In genomic region chr8:69547208-69547607, GRCm38 (mm10) we compare ENCODE assay signal across 19 mouse cellular contexts. TPM values are rescaled to one million over a fixed set of nuclear protein-coding genes. Genes with fewer than 3 reads are reported as not detected.
DNase-seq lines count a peak whose midpoint lies in the region; TF ChIP-seq lines count a peak whose summit lies in the region.
"Not testable (repeated sequence)": the region's sequence is repeated elsewhere in the genome, so short reads cannot be mapped to it uniquely, and the experiment has no call there.
"Had no signal": no experiment of that assay in that cellular context is flagged by ENCODE, and none has a peak within 500 bp of the region (broad histone marks: within the 10 kb centered on the region; RNA-seq: fewer than 3 reads in every experiment).

No protein-coding gene starts in this region.

- not testable (repeated sequence) for H3K36me3 ChIP-seq in ES-Bruce4 (ENCODE audit: control insufficient read depth, insufficient read depth, low read length, poor library complexity, severe bottlenecking); embryonic facial prominence, embryonic 10.5 days (replicated peaks); splenic B cell, adult 2 months (ENCODE audit: control insufficient read depth, insufficient read depth, low read length, poor library complexity, severe bottlenecking)

- not testable (repeated sequence) for H3K4me3 ChIP-seq in ES-Bruce4 (ENCODE audit: low read depth, low read length); bone marrow macrophage, adult 2 months (ENCODE audit: insufficient read depth, low read length); embryonic facial prominence, embryonic 10.5 days; layer of hippocampus, adult 2 months

- H3K9ac ChIP-seq in ES-Bruce4 (ENCODE audit: low read depth, poor library complexity, severe bottlenecking), result not testable (repeated sequence)

- TF ChIP-seq EP300 in ES-Bruce4 (IDR thresholded peaks at IDR 0.05; ENCODE audit: insufficient read depth, low read depth, low read length), result not testable (repeated sequence)

- WGBS in embryonic facial prominence, embryonic 10.5 days, result 67% methylated on average over 7 of the region's 7 CpGs

- not testable (repeated sequence) for TF ChIP-seq POLR2A in ES-Bruce4 (IDR thresholded peaks at IDR 0.05; ENCODE audit: insufficient read depth, low read length); bone marrow macrophage, adult 2 months (IDR thresholded peaks at IDR 0.05; ENCODE audit: borderline replicate concordance, low read depth, low read length)

- not testable (repeated sequence) for H3K27me3 ChIP-seq in ES-Bruce4 (ENCODE audit: control insufficient read depth, insufficient read depth, low read length, poor library complexity, severe bottlenecking); embryonic facial prominence, embryonic 10.5 days (replicated peaks; ENCODE audit: low read depth, poor library complexity, severe bottlenecking); splenic B cell, adult 2 months (ENCODE audit: control insufficient read depth, insufficient read depth, low read length, poor library complexity, severe bottlenecking)

- not testable (repeated sequence) for H3K4me1 ChIP-seq in ES-Bruce4 (ENCODE audit: control insufficient read depth, insufficient read depth, low read length); bone marrow macrophage, adult 2 months (ENCODE audit: control insufficient read depth, insufficient read depth, low read length); embryonic facial prominence, embryonic 10.5 days

- peak; percentile 67 for TF ChIP-seq CTCF in ES-Bruce4 (IDR thresholded peaks at IDR 0.05; ENCODE audit: low read depth, low read length)
- 0 out of 2 replicates have a peak, but pooled peaks have one; percentile 32 for TF ChIP-seq CTCF in bone marrow macrophage, adult 2 months (IDR thresholded peaks at IDR 0.05; ENCODE audit: low read depth, low read length)
- peak; percentile 58 for TF ChIP-seq CTCF in layer of hippocampus, adult 2 months (conservative IDR thresholded peaks at IDR 0.05)

- H3K27ac ChIP-seq in ES-Bruce4 (ENCODE audit: insufficient read depth, low read length); bone marrow macrophage, adult 2 months (ENCODE audit: insufficient read depth, low read depth, low read length); embryonic facial prominence, embryonic 10.5 days (replicated peaks); layer of hippocampus, adult 2 months: not testable (repeated sequence)

- not testable (repeated sequence) for H3K9me3 ChIP-seq in ES-Bruce4 (replicated peaks; ENCODE audit: control insufficient read depth, insufficient read depth, low read length, poor library complexity, severe bottlenecking); embryonic facial prominence, embryonic 10.5 days

- DNase-seq in embryonic facial prominence, embryonic 10.5 days (ENCODE audit: low spot score), result peak; percentile 9
- DNase-seq in heart, postnatal 4 days, result peak; percentile 15
- DNase-seq in layer of hippocampus, adult 2 months (ENCODE audit: low spot score in 2 of 2), result not testable (repeated sequence)
- peak; percentile 49 for DNase-seq in lung, postnatal 10 days
- DNase-seq in splenic B cell, adult 2 months (ENCODE audit: low read depth, low spot score), result peak; percentile 23

RNA-seq across cellular contexts. Expression of gene Gm7697, which starts 24.4 kb away (rescaled TPM):
- not detected in 2 replicates for polyA plus RNA-seq in ES-Bruce4 (2011; ENCODE audit: insufficient read depth, insufficient read length, low read depth, missing spikeins)
- polyA plus RNA-seq in bone marrow macrophage, adult 2 months (2012; ENCODE audit: insufficient read depth, insufficient read length, missing spikeins), result not detected in 2 replicates
- not detected in 2 replicates for polyA plus RNA-seq in embryonic facial prominence, embryonic 10.5 days (2016; fragmentation: Nextera tagmentation; extraction: Ambion mirVana)
- total RNA-seq in heart, postnatal 4 days (2021), result not detected
- total RNA-seq in layer of hippocampus, adult 2 months (2021), result not detected
- total RNA-seq: adrenal gland, postnatal 25 days; gastrocnemius, adult 8-10 months; layer of hippocampus, adult 18-20 months; left cerebral cortex, postnatal 4 days; monocyte, adult 5-6 weeks had no signal
- polyA plus RNA-seq: embryonic facial prominence, embryonic 11.5 days; heart, embryonic 14.5 days; hindbrain, embryonic 10.5 days; intestine, embryonic 14.5 days; kidney, embryonic 16.5 days; liver, embryonic 11.5 days; neural tube, embryonic 13.5 days had no signal
